Mouse (Mus musculus): Measurements from ENCODE around the gene Olfr196. TPM values are rescaled to one million over a fixed set of nuclear protein-coding genes. Genes with fewer than 3 reads are reported as not detected.
"Not testable (repeated sequence)": the region's sequence is repeated elsewhere in the genome, so short reads cannot be mapped to it uniquely, and the experiment has no call there.

The Olfr196 gene
- not detected in 2 replicates for polyA plus RNA-seq (2015; fragmentation: Nextera tagmentation; extraction: Ambion mirVana)

GRCm38 (mm10) chr16:59170354-59170753, at the start of gene Olfr196:
Olfr196 (minus strand) TSS chr16:59170454.
- Histone ChIP-seq H3K9me3 (replicated peaks; ENCODE audit: control insufficient read depth, low read length) (no peaks in the 10 kb centered on the region; the same call in 1 of the 2 replicates), H3K4me2 (ENCODE audit: low read depth, low read length) (no peak within 1 kb of the TSS), H3K36me3 (ENCODE audit: control insufficient read depth, insufficient read depth, low read length) (no peaks in the 10 kb centered on the region), H3K9ac (ENCODE audit: low read length) (no peak within 1 kb of the TSS), H3K27me3 (ENCODE audit: control insufficient read depth, insufficient read depth, low read length) (no peaks in the 10 kb centered on the region), H3K27ac (ENCODE audit: low read length) (no peak within 1 kb of the TSS), H3K4me1 (ENCODE audit: control insufficient read depth, insufficient read depth, low read length) (no peaks in the 10 kb centered on the region), H3K4me3 (replicated peaks; ENCODE audit: low read length) (no peak within 1 kb of the TSS)
- ATAC-seq (ENCODE audit: insufficient read depth, low FRiP score), result no peak
- WGBS, result 74% methylated on average over 3 of the region's 3 CpGs

- not testable (repeated sequence) for H3K9ac ChIP-seq (ENCODE audit: low read length); H3K27me3 ChIP-seq (ENCODE audit: control insufficient read depth, insufficient read depth, low read length); H3K4me2 ChIP-seq (ENCODE audit: low read depth, low read length); ATAC-seq (ENCODE audit: insufficient read depth, low FRiP score); H3K4me1 ChIP-seq (ENCODE audit: control insufficient read depth, insufficient read depth, low read length); H3K36me3 ChIP-seq (ENCODE audit: control insufficient read depth, insufficient read depth, low read length); H3K27ac ChIP-seq (ENCODE audit: low read length); H3K4me3 ChIP-seq (replicated peaks; ENCODE audit: low read length); H3K9me3 ChIP-seq (replicated peaks; ENCODE audit: control insufficient read depth, low read length)
- WGBS, result 69% methylated on average over 1 of the region's 1 CpGs
These were observed 49.4 kb upstream of the Olfr196 start, which contains the start of gene Olfr199 for GRCm38 (mm10) chr16:59219667-59220066. Olfr199 (minus strand) TSS chr16:59219767.

GRCm38 (mm10) chr16:59217861-59218260, 47.6 kb upstream of the Olfr196 start:
- H3K4me1 ChIP-seq (ENCODE audit: control insufficient read depth, insufficient read depth, low read length); H3K9ac ChIP-seq (ENCODE audit: low read length); ATAC-seq (ENCODE audit: insufficient read depth, low FRiP score); H3K27ac ChIP-seq (ENCODE audit: low read length); H3K4me3 ChIP-seq (replicated peaks; ENCODE audit: low read length); H3K9me3 ChIP-seq (replicated peaks; ENCODE audit: control insufficient read depth, low read length); H3K27me3 ChIP-seq (ENCODE audit: control insufficient read depth, insufficient read depth, low read length); H3K36me3 ChIP-seq (ENCODE audit: control insufficient read depth, insufficient read depth, low read length); H3K4me2 ChIP-seq (ENCODE audit: low read depth, low read length): not testable (repeated sequence)
- WGBS, result 68% methylated on average over 3 of the region's 3 CpGs

GRCm38 (mm10) chr16:59203433-59203832, 33.2 kb upstream of the Olfr196 start, which contains the start of gene Olfr198:
Olfr198 (minus strand) TSS chr16:59203533.
- ATAC-seq (ENCODE audit: insufficient read depth, low FRiP score); H3K27ac ChIP-seq (ENCODE audit: low read length); H3K9me3 ChIP-seq (replicated peaks; ENCODE audit: control insufficient read depth, low read length); H3K36me3 ChIP-seq (ENCODE audit: control insufficient read depth, insufficient read depth, low read length); H3K4me2 ChIP-seq (ENCODE audit: low read depth, low read length); H3K4me1 ChIP-seq (ENCODE audit: control insufficient read depth, insufficient read depth, low read length); H3K4me3 ChIP-seq (replicated peaks; ENCODE audit: low read length); H3K9ac ChIP-seq (ENCODE audit: low read length); H3K27me3 ChIP-seq (ENCODE audit: control insufficient read depth, insufficient read depth, low read length): not testable (repeated sequence)
- 51% methylated on average over 1 of the region's 1 CpGs for WGBS

- no peak overlapping the region for H3K9ac ChIP-seq (ENCODE audit: low read length)
- no peak overlapping the region for H3K4me3 ChIP-seq (replicated peaks; ENCODE audit: low read length)
- 83% methylated on average over 2 of the region's 2 CpGs for WGBS
These were observed 18.3 kb downstream of the Olfr196 start for GRCm38 (mm10) chr16:59151996-59152395.

GRCm38 (mm10) chr16:59146746-59147145, 23.5 kb downstream of the Olfr196 start, which contains the start of gene Olfr195:
Olfr195 (plus strand) TSS chr16:59147046.
- H3K4me1 ChIP-seq (ENCODE audit: control insufficient read depth, insufficient read depth, low read length), result no peaks in the 10 kb centered on the region
- no peaks in the 10 kb centered on the region for H3K36me3 ChIP-seq (ENCODE audit: control insufficient read depth, insufficient read depth, low read length)
- H3K27me3 ChIP-seq (ENCODE audit: control insufficient read depth, insufficient read depth, low read length), result no peaks in the 10 kb centered on the region
- H3K9ac ChIP-seq (ENCODE audit: low read length), result no peak within 1 kb of the TSS
- H3K4me2 ChIP-seq (ENCODE audit: low read depth, low read length), result no peak within 1 kb of the TSS
- ATAC-seq (ENCODE audit: insufficient read depth, low FRiP score), result no peak
- WGBS, result 88% methylated on average over 1 of the region's 1 CpGs
- no peak within 1 kb of the TSS for H3K27ac ChIP-seq (ENCODE audit: low read length)
- no peaks in the 10 kb centered on the region for H3K9me3 ChIP-seq (replicated peaks; ENCODE audit: control insufficient read depth, low read length)
- H3K4me3 ChIP-seq (replicated peaks; ENCODE audit: low read length), result no peak within 1 kb of the TSS

More at GRCm38 (mm10) chr16:59151996-59152395, 18.3 kb downstream of the Olfr196 start:
- Histone ChIP-seq H3K27ac (ENCODE audit: low read length) (no peak overlapping the region), H3K4me1 (ENCODE audit: control insufficient read depth, insufficient read depth, low read length) (no peaks in the 10 kb centered on the region), H3K9me3 (replicated peaks; ENCODE audit: control insufficient read depth, low read length) (no peaks in the 10 kb centered on the region), H3K36me3 (ENCODE audit: control insufficient read depth, insufficient read depth, low read length) (no peaks in the 10 kb centered on the region), H3K27me3 (ENCODE audit: control insufficient read depth, insufficient read depth, low read length) (no peaks in the 10 kb centered on the region), H3K4me2 (ENCODE audit: low read depth, low read length) (no peak overlapping the region)
- ATAC-seq (ENCODE audit: insufficient read depth, low FRiP score), result no peak

- no peaks in the 10 kb centered on the region; the same call in 1 of the 2 replicates for H3K9me3 ChIP-seq (replicated peaks; ENCODE audit: control insufficient read depth, low read length)
- ATAC-seq (ENCODE audit: insufficient read depth, low FRiP score), result no peak
These were observed 29.1 kb downstream of the Olfr196 start for GRCm38 (mm10) chr16:59141105-59141504.

GRCm38 (mm10) chr16:59130740-59131139, 39.5 kb downstream of the Olfr196 start:
- Histone ChIP-seq H3K4me2 (ENCODE audit: low read depth, low read length) (no peak overlapping the region), H3K4me3 (replicated peaks; ENCODE audit: low read length) (no peak overlapping the region), H3K27me3 (ENCODE audit: control insufficient read depth, insufficient read depth, low read length) (no peaks in the 10 kb centered on the region), H3K36me3 (ENCODE audit: control insufficient read depth, insufficient read depth, low read length) (no peaks in the 10 kb centered on the region), H3K9ac (ENCODE audit: low read length) (no peak overlapping the region), H3K27ac (ENCODE audit: low read length) (no peak overlapping the region), H3K4me1 (ENCODE audit: control insufficient read depth, insufficient read depth, low read length) (no peaks in the 10 kb centered on the region), H3K9me3 (replicated peaks; ENCODE audit: control insufficient read depth, low read length) (no peaks in the 10 kb centered on the region)
- WGBS, result 58% methylated on average over 1 of the region's 1 CpGs
- no peak for ATAC-seq (ENCODE audit: insufficient read depth, low FRiP score)

More at GRCm38 (mm10) chr16:59141105-59141504, 29.1 kb downstream of the Olfr196 start:
- no peak overlapping the region for H3K9ac ChIP-seq (ENCODE audit: low read length)
- no peak overlapping the region for H3K4me2 ChIP-seq (ENCODE audit: low read depth, low read length)
- no peak overlapping the region for H3K27ac ChIP-seq (ENCODE audit: low read length)
- no peak overlapping the region for H3K4me3 ChIP-seq (replicated peaks; ENCODE audit: low read length)
- H3K4me1 ChIP-seq (ENCODE audit: control insufficient read depth, insufficient read depth, low read length), result no peaks in the 10 kb centered on the region
- H3K36me3 ChIP-seq (ENCODE audit: control insufficient read depth, insufficient read depth, low read length), result no peaks in the 10 kb centered on the region
- H3K27me3 ChIP-seq (ENCODE audit: control insufficient read depth, insufficient read depth, low read length), result no peaks in the 10 kb centered on the region

GRCm38 (mm10) chr16:59120969-59121368, 49.3 kb downstream of the Olfr196 start, which contains the start of gene Olfr194:
Olfr194 (minus strand) TSS chr16:59121069.
- no peak for ATAC-seq (ENCODE audit: insufficient read depth, low FRiP score)
- Histone ChIP-seq H3K36me3 (ENCODE audit: control insufficient read depth, insufficient read depth, low read length) (no peaks in the 10 kb centered on the region), H3K4me3 (replicated peaks; ENCODE audit: low read length) (no peak within 1 kb of the TSS)

More at GRCm38 (mm10) chr16:59120969-59121368, 49.3 kb downstream of the Olfr196 start, which contains the start of gene Olfr194:
- Histone ChIP-seq H3K4me1 (ENCODE audit: control insufficient read depth, insufficient read depth, low read length) (no peaks in the 10 kb centered on the region), H3K9ac (ENCODE audit: low read length) (no peak within 1 kb of the TSS), H3K4me2 (ENCODE audit: low read depth, low read length) (no peak within 1 kb of the TSS), H3K27ac (ENCODE audit: low read length) (no peak within 1 kb of the TSS), H3K27me3 (ENCODE audit: control insufficient read depth, insufficient read depth, low read length) (no peaks in the 10 kb centered on the region), H3K9me3 (replicated peaks; ENCODE audit: control insufficient read depth, low read length) (no peaks in the 10 kb centered on the region)
